Mouse (Mus musculus): Measurements from ENCODE around the gene Tgif2.

DNA sequence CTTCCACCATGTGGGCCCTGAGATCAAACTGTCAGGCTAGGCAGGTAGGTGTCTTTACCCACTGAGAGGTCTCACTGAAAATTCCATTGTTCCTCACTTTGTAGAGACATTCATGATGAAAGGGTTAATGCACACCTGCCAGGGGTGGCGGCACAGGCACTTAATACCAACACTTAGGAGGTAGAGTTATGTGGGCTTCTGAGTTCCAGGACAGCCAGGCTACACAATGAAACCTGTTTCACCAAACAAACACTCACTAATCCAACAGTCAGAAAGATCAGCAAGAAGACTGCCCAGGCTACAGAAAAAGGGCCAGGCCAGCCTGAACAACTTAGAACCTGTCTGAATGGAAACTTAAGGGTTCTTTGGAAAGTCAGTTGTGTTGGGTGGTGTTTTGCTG lies 23.7 kb upstream of the Tgif2 start:
- TF ChIP-seq FLI1 (IDR thresholded peaks at IDR 0.05; ENCODE audit: low read length) (no peak), GATA1 (IDR thresholded peaks at IDR 0.05; ENCODE audit: borderline replicate concordance, low read length) (no peak)
